ENCODE assay signal across 7 mouse cellular contexts in genomic region chr11:95369964-95370890, GRCm38 (mm10). TPM values are rescaled to one million over a fixed set of nuclear protein-coding genes. Genes with fewer than 3 reads are reported as not detected.
A peak's percentile ranks its signal among the peaks of the same experiment; 100 is the strongest.
DNase-seq lines count a peak whose midpoint lies in the region; ATAC-seq and TF ChIP-seq lines count a peak whose summit lies in the region.

No protein-coding gene starts in this region.

- DNase-seq in liver, adult 2 months (ENCODE audit: extremely low read depth, low read depth, low spot score), result peak; percentile 21
- DNase-seq in liver, embryonic 11.5 days (ENCODE audit: low spot score), result no peak
- peak; percentile 67 to 68 for DNase-seq in heart, postnatal 14 days
- no peak for DNase-seq in c-Kit-positive CD71-positive TER-119-positive erythroid progenitor cells, embryonic 14.5 days (ENCODE audit: low spot score)

- no peak overlapping the region for H3K4me3 ChIP-seq in liver, adult 2 months (ENCODE audit: insufficient read depth, low read depth, low read length)
- H3K4me3 ChIP-seq in liver, embryonic 11.5 days (ENCODE audit: low read depth, low read length), result no peak overlapping the region
- no peak overlapping the region for H3K4me3 ChIP-seq in liver, embryonic 15.5 days (replicated peaks)
- no peak overlapping the region for H3K4me3 ChIP-seq in small intestine, adult 2 months (ENCODE audit: low read depth, low read length)

- no peaks in the 10 kb centered on the region for H3K36me3 ChIP-seq in liver, adult 2 months (ENCODE audit: control insufficient read depth, insufficient read depth, low read length)
- H3K36me3 ChIP-seq in liver, embryonic 11.5 days (ENCODE audit: control insufficient read depth, insufficient read depth, low read length), result peaks cover 38% of the 10 kb centered on the region
- peaks cover 99% of the 10 kb centered on the region for H3K36me3 ChIP-seq in liver, embryonic 15.5 days (replicated peaks)
- H3K36me3 ChIP-seq in small intestine, adult 2 months (ENCODE audit: control insufficient read depth, insufficient read depth, low read length), result peaks cover 3% of the 10 kb centered on the region; the same call in 1 of the 2 replicates

- ATAC-seq in liver, embryonic 11.5 days (replicated peaks; ENCODE audit: low FRiP score), result no peak
- 0 out of 2 replicates have a peak, but pooled peaks have one; percentile 17 for ATAC-seq in common myeloid progenitor, adult 5-6 weeks (replicated peaks; ENCODE audit: low read depth, poor library complexity, severe bottlenecking)
- ATAC-seq in liver, embryonic 15.5 days (ENCODE audit: insufficient read depth), result no peak

- no peak overlapping the region for H3K4me2 ChIP-seq in liver, embryonic 11.5 days
- H3K4me2 ChIP-seq in liver, embryonic 15.5 days, result no peak overlapping the region

- intact Hi-C loops in heart, postnatal 14 days (cut with DNase I), result loop anchor here (5.0 to 10.0 kb wide), 2 partner anchors 48 to 255 kb away; no protein-coding TSS in a partner anchor

- peak overlapping the region; percentile 22 for H3K27ac ChIP-seq in liver, adult 2 months (replicated peaks; ENCODE audit: insufficient read depth, low read depth, low read length)
- no peak overlapping the region for H3K27ac ChIP-seq in liver, embryonic 11.5 days (ENCODE audit: low read depth, low read length)
- H3K27ac ChIP-seq in liver, embryonic 15.5 days (replicated peaks), result peak overlapping the region; percentile 40
- H3K27ac ChIP-seq in small intestine, adult 2 months (ENCODE audit: insufficient read depth, low read depth, low read length), result peak overlapping the region; percentile 59

- H3K4me1 ChIP-seq in liver, adult 2 months (ENCODE audit: control insufficient read depth, insufficient read depth, low read length), result peaks cover 5% of the 10 kb centered on the region; the same call in 1 of the 2 replicates
- no peaks in the 10 kb centered on the region; the same call in 1 of the 2 replicates for H3K4me1 ChIP-seq in liver, embryonic 11.5 days (replicated peaks; ENCODE audit: control insufficient read depth, insufficient read depth, low read length)
- H3K4me1 ChIP-seq in liver, embryonic 15.5 days (replicated peaks), result peaks cover 43% of the 10 kb centered on the region
- H3K4me1 ChIP-seq in small intestine, adult 2 months (ENCODE audit: control insufficient read depth, insufficient read depth, insufficient read length, low read length), result peaks cover 19% of the 10 kb centered on the region

- TF ChIP-seq POLR2A in liver, adult 2 months (IDR thresholded peaks at IDR 0.05; ENCODE audit: extremely low read depth, insufficient read depth, low read length), result no peak
- TF ChIP-seq POLR2A in small intestine, adult 2 months (IDR thresholded peaks at IDR 0.05; ENCODE audit: low read depth, low read length), result no peak

- TF ChIP-seq CTCF in liver, adult 2 months (IDR thresholded peaks at IDR 0.05; ENCODE audit: low read depth, low read length), result no peak
- no peak for TF ChIP-seq CTCF in small intestine, adult 2 months (IDR thresholded peaks at IDR 0.05; ENCODE audit: extremely low read depth, insufficient read length, insufficient replicate concordance, low read depth, low read length)

- no peak overlapping the region for H3K9ac ChIP-seq in liver, adult 2 months (ENCODE audit: low read depth, low read length)
- H3K9ac ChIP-seq in liver, embryonic 11.5 days (ENCODE audit: low read depth, low read length), result no peak overlapping the region
- no peak overlapping the region for H3K9ac ChIP-seq in liver, embryonic 15.5 days

- no peaks in the 10 kb centered on the region for H3K9me3 ChIP-seq in liver, embryonic 11.5 days (ENCODE audit: control insufficient read depth, low read length)
- H3K9me3 ChIP-seq in liver, embryonic 15.5 days (replicated peaks), result no peaks in the 10 kb centered on the region

- H3K79me2 ChIP-seq in liver, adult 2 months (ENCODE audit: control insufficient read depth, insufficient read depth, low read length), result no peaks in the 10 kb centered on the region

- 74% methylated on average over 15 of the region's 15 CpGs for WGBS in liver, adult 2 months
- WGBS in liver, embryonic 11.5 days, result 73% methylated on average over 15 of the region's 15 CpGs
- 77% methylated on average over 15 of the region's 15 CpGs for WGBS in liver, embryonic 15.5 days (ENCODE audit: insufficient replicate concordance)
- 62% methylated on average over 15 of the region's 15 CpGs for WGBS in small intestine, adult 2 months

- no peaks in the 10 kb centered on the region for H3K27me3 ChIP-seq in liver, adult 2 months (ENCODE audit: control insufficient read depth, insufficient read depth, low read length)
- no peaks in the 10 kb centered on the region for H3K27me3 ChIP-seq in liver, embryonic 11.5 days (replicated peaks; ENCODE audit: control insufficient read depth, insufficient read depth, low read length)
- no peaks in the 10 kb centered on the region for H3K27me3 ChIP-seq in liver, embryonic 15.5 days
- no peaks in the 10 kb centered on the region for H3K27me3 ChIP-seq in small intestine, adult 2 months (ENCODE audit: control insufficient read depth, insufficient read depth, low read length)

RNA-seq across cellular contexts. Expression of gene Slc35b1, which starts 14.3 kb away (rescaled TPM):
- total RNA-seq in liver, adult 2 months (2014; rRNA removed), result 58.6 and 63.7 TPM in 2 replicates
- 81.0 and 92.0 TPM in 2 replicates for polyA plus RNA-seq in liver, adult 2 months (2012; rRNA removed)
- 78.8 and 86.8 TPM in 2 replicates for polyA plus RNA-seq in liver, embryonic 11.5 days (2014; fragmentation: Nextera tagmentation; extraction: Ambion mirVana)
- total RNA-seq in common myeloid progenitor, adult 5-6 weeks (2017), result 30.4 and 30.6 TPM in 2 replicates
- 10 to 100 TPM; 35.2 to 42.4 TPM for total RNA-seq in heart, postnatal 14 days (2021)
- polyA plus RNA-seq in liver, embryonic 15.5 days (2015; fragmentation: Nextera tagmentation; extraction: Ambion mirVana), result 39.2 and 40.6 TPM in 2 replicates
- polyA plus RNA-seq in small intestine, adult 2 months (2012; rRNA removed), result 81.9 and 151 TPM in 2 replicates

RNA-seq across cellular contexts. Expression of gene Fam117a, which starts 33.4 kb away (rescaled TPM):
- total RNA-seq in liver, adult 2 months (2014; rRNA removed), result 1.8 TPM in 2 replicates
- 6.4 and 7.4 TPM in 2 replicates for polyA plus RNA-seq in liver, adult 2 months (2012; rRNA removed)
- 41.3 and 44.9 TPM in 2 replicates for polyA plus RNA-seq in liver, embryonic 11.5 days (2014; fragmentation: Nextera tagmentation; extraction: Ambion mirVana)
- 120 and 143 TPM in 2 replicates for total RNA-seq in common myeloid progenitor, adult 5-6 weeks (2017)
- 10 to 100 TPM; 11.3 to 14.0 TPM for total RNA-seq in heart, postnatal 14 days (2021)
- 75.3 and 78.9 TPM in 2 replicates for polyA plus RNA-seq in liver, embryonic 15.5 days (2015; fragmentation: Nextera tagmentation; extraction: Ambion mirVana)
- 9.6 and 15.6 TPM in 2 replicates for polyA plus RNA-seq in small intestine, adult 2 months (2012; rRNA removed)

RNA-seq across cellular contexts. Expression of gene Spop, which starts 43.7 kb away (rescaled TPM):
- 39.3 and 48.7 TPM in 2 replicates for total RNA-seq in liver, adult 2 months (2014; rRNA removed)
- 43.9 and 64.1 TPM in 2 replicates for polyA plus RNA-seq in liver, adult 2 months (2012; rRNA removed)
- polyA plus RNA-seq in liver, embryonic 11.5 days (2014; fragmentation: Nextera tagmentation; extraction: Ambion mirVana), result 88.1 and 92.4 TPM in 2 replicates
- 47.8 and 64.9 TPM in 2 replicates for total RNA-seq in common myeloid progenitor, adult 5-6 weeks (2017)
- 100 to 1,000 TPM; 169 to 171 TPM for total RNA-seq in heart, postnatal 14 days (2021)
- polyA plus RNA-seq in liver, embryonic 15.5 days (2015; fragmentation: Nextera tagmentation; extraction: Ambion mirVana), result 66.6 and 67.5 TPM in 2 replicates
- 23.1 and 65.9 TPM in 2 replicates for polyA plus RNA-seq in small intestine, adult 2 months (2012; rRNA removed)

Comparison
In these comparisons a context has a peak if more than half of its experiments do, and no peak if none do; other contexts are left out.
1. DNase-seq: peak in liver, adult 2 months (single experiment) and heart, postnatal 14 days (2 of 2); none in liver, embryonic 11.5 days (single experiment) and c-Kit-positive CD71-positive TER-119-positive erythroid progenitor cells, embryonic 14.5 days (single experiment).